In the genomic region with DNA sequence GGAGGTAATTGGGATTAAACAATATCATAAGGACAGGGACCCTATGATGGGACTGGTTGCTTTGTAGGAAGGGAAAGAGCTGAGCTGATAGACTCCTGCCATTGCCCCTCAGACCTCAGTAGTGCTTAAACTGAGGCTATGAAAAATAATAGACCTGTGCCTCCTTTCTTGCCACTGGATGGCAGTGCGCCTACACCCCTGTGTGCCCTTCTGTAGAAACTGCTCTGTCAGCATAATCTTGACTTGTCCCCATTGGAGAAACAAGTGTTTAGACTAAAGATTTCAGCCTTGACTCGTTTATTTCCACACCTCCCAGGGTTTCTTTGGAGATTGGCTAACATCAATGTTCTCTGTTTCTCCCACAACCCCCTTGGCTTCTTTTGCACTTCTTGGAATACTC, we compare ENCODE assay signal across 13 mouse cellular contexts.
DNase-seq lines count a peak whose midpoint lies in the region; ATAC-seq lines count a peak whose summit lies in the region.
"Had no signal": no experiment of that assay in that cellular context is flagged by ENCODE, and none has a peak within 500 bp of the region (broad histone marks: within the 10 kb centered on the region; RNA-seq: fewer than 3 reads in every experiment).

No protein-coding gene starts in this region.

- 46% methylated on average over 2 of the region's 2 CpGs for WGBS in forebrain, embryonic 14.5 days
- WGBS in forebrain, embryonic 11.5 days: 64% methylated on average over 2 of the region's 2 CpGs
- WGBS in kidney, embryonic 14.5 days: 61% methylated on average over 2 of the region's 2 CpGs

- DNase-seq in forebrain, embryonic 14.5 days (ENCODE audit: low spot score): peak; percentile 23
- DNase-seq in forebrain, embryonic 11.5 days (ENCODE audit: low spot score): no peak
- peak; percentile 16 for DNase-seq in kidney, postnatal 10 days
- DNase-seq in 416B (ENCODE audit: low read depth): peak; percentile 22
- peak; percentile 37 for DNase-seq in adrenal gland, postnatal 14 days
- DNase-seq in urinary bladder, postnatal 25 days (ENCODE audit: low spot score): no peak
- no peak for DNase-seq in thymus, postnatal 4 days
- DNase-seq: gastrocnemius, postnatal 14 days; spleen, adult 18-20 months; thymus, postnatal 25 days had no signal

- no peak overlapping the region for H3K27ac ChIP-seq in forebrain, embryonic 14.5 days (ENCODE audit: low read depth, low read length)
- no peak overlapping the region for H3K27ac ChIP-seq in forebrain, embryonic 11.5 days (ENCODE audit: low read depth, low read length)
- no peak overlapping the region for H3K27ac ChIP-seq in kidney, embryonic 14.5 days (ENCODE audit: low read depth, low read length)
- H3K27ac ChIP-seq: hindbrain, embryonic 15.5 days had no signal

- H3K9me3 ChIP-seq in forebrain, embryonic 14.5 days (replicated peaks; ENCODE audit: control insufficient read depth, low read length): no peaks in the 10 kb centered on the region
- H3K9me3 ChIP-seq in forebrain, embryonic 11.5 days (ENCODE audit: control insufficient read depth, low read length): no peaks in the 10 kb centered on the region
- no peaks in the 10 kb centered on the region for H3K9me3 ChIP-seq in kidney, embryonic 14.5 days (ENCODE audit: control insufficient read depth, low read length)
- H3K9me3 ChIP-seq: hindbrain, embryonic 15.5 days had no signal

- no peak overlapping the region for H3K4me3 ChIP-seq in forebrain, embryonic 14.5 days (ENCODE audit: low read depth, low read length)
- H3K4me3 ChIP-seq in forebrain, embryonic 11.5 days (ENCODE audit: low read depth, low read length): no peak overlapping the region
- no peak overlapping the region for H3K4me3 ChIP-seq in kidney, embryonic 14.5 days (ENCODE audit: low read length)
- H3K4me3 ChIP-seq: hindbrain, embryonic 15.5 days had no signal

- H3K9ac ChIP-seq in forebrain, embryonic 14.5 days (ENCODE audit: low read length): no peak overlapping the region
- H3K9ac ChIP-seq in forebrain, embryonic 11.5 days (ENCODE audit: low read length): no peak overlapping the region
- H3K9ac ChIP-seq in kidney, embryonic 14.5 days (ENCODE audit: low read depth, low read length): no peak overlapping the region
- H3K9ac ChIP-seq: hindbrain, embryonic 15.5 days had no signal

- H3K36me3 ChIP-seq in forebrain, embryonic 14.5 days (ENCODE audit: control insufficient read depth, insufficient read depth, low read length): no peaks in the 10 kb centered on the region
- H3K36me3 ChIP-seq in forebrain, embryonic 11.5 days (ENCODE audit: control insufficient read depth, insufficient read depth, low read length): no peaks in the 10 kb centered on the region
- no peaks in the 10 kb centered on the region for H3K36me3 ChIP-seq in kidney, embryonic 14.5 days (ENCODE audit: control insufficient read depth, insufficient read depth, low read length)
- H3K36me3 ChIP-seq: G1E; hindbrain, embryonic 15.5 days had no signal

- no peak for ATAC-seq in forebrain, embryonic 14.5 days
- no peak for ATAC-seq in forebrain, embryonic 11.5 days (replicated peaks; ENCODE audit: low FRiP score)
- no peak for ATAC-seq in kidney, embryonic 14.5 days (ENCODE audit: low FRiP score, low TSS enrichment)

- H3K27me3 ChIP-seq in forebrain, embryonic 14.5 days (replicated peaks; ENCODE audit: control insufficient read depth, insufficient read depth, low read length): no peaks in the 10 kb centered on the region
- H3K27me3 ChIP-seq in forebrain, embryonic 11.5 days (ENCODE audit: control insufficient read depth, insufficient read depth, low read length): no peaks in the 10 kb centered on the region
- no peaks in the 10 kb centered on the region for H3K27me3 ChIP-seq in kidney, embryonic 14.5 days (ENCODE audit: control insufficient read depth, insufficient read depth, low read length)
- H3K27me3 ChIP-seq: hindbrain, embryonic 15.5 days had no signal

- no peaks in the 10 kb centered on the region for H3K4me1 ChIP-seq in forebrain, embryonic 14.5 days (ENCODE audit: control insufficient read depth, insufficient read depth, low read length)
- no peaks in the 10 kb centered on the region for H3K4me1 ChIP-seq in forebrain, embryonic 11.5 days (replicated peaks; ENCODE audit: control insufficient read depth, insufficient read depth, low read length)
- H3K4me1 ChIP-seq in kidney, embryonic 14.5 days (ENCODE audit: control insufficient read depth, insufficient read depth, low read length): no peaks in the 10 kb centered on the region
- H3K4me1 ChIP-seq: hindbrain, embryonic 15.5 days had no signal

- H3K4me2 ChIP-seq in forebrain, embryonic 14.5 days (ENCODE audit: low read length): no peak overlapping the region
- H3K4me2 ChIP-seq in forebrain, embryonic 11.5 days (ENCODE audit: low read depth, low read length, severe bottlenecking): no peak overlapping the region
- H3K4me2 ChIP-seq in kidney, embryonic 14.5 days (replicated peaks; ENCODE audit: low read depth, low read length): no peak overlapping the region
- H3K4me2 ChIP-seq: hindbrain, embryonic 15.5 days had no signal

Comparison
In these comparisons a context has a peak if more than half of its experiments do, and no peak if none do; other contexts are left out.
1. DNase-seq: peak in forebrain, embryonic 14.5 days (single experiment), kidney, postnatal 10 days (single experiment), 416B (single experiment) and adrenal gland, postnatal 14 days (single experiment); none in forebrain, embryonic 11.5 days (single experiment), urinary bladder, postnatal 25 days (single experiment) and thymus, postnatal 4 days (single experiment).